Mouse (Mus musculus) gastrocnemius, adult 2 months (tissue): Measurements from ENCODE around the gene Il17ra. TPM values are rescaled to one million over a fixed set of nuclear protein-coding genes. Genes with fewer than 3 reads are reported as not detected.
A peak's percentile ranks its signal among the peaks of the same experiment; 100 is the strongest.

Experiments
- DNase-seq: peaks from one replicate; pipeline ENCODE4 v3.0.0; 2022
- H3K27ac ChIP-seq: fragments of 200-600 bp; 2 replicates; pipeline ENCODE4 v1.8.1; 2022; ENCODE audit warnings: mild to moderate bottlenecking
- H3K4me3 ChIP-seq: fragments of 200-600 bp; 2 replicates; pipeline ENCODE4 v1.8.1; 2022; ENCODE audit warnings: mild to moderate bottlenecking, moderate library complexity
- CTCF ChIP-seq: fragments of 200-600 bp; IDR thresholded peaks from 2 replicates; pipeline ENCODE4 v1.8.1; 2022; ENCODE audit warnings: antibody characterized with exemption, mild to moderate bottlenecking, moderate library complexity
- intact Hi-C: fragments of 180-260 bp; cut with DNase I; formaldehyde crosslinking; loops from one replicate; pipeline ENCODE4 v1.15.1; 2025
- total RNA-seq, 2 experiments: library from RNA; stranded (reverse); gene quantifications; 2 replicates each; pipeline ENCODE4 v1.2.3; 2021

Il17ra gene
- total RNA-seq, 2 experiments from 2014 or later: 0.99 to 2.0 TPM

GRCm38 (mm10) chr6:120524796-120525195 lies 61.7 kb downstream of the Il17ra start:
- Histone ChIP-seq H3K4me3 (no peak overlapping the region), H3K27ac (no peak overlapping the region)
- intact Hi-C loops: no loop called here
- DNase-seq: no peak
- no peak for TF ChIP-seq CTCF

DNA sequence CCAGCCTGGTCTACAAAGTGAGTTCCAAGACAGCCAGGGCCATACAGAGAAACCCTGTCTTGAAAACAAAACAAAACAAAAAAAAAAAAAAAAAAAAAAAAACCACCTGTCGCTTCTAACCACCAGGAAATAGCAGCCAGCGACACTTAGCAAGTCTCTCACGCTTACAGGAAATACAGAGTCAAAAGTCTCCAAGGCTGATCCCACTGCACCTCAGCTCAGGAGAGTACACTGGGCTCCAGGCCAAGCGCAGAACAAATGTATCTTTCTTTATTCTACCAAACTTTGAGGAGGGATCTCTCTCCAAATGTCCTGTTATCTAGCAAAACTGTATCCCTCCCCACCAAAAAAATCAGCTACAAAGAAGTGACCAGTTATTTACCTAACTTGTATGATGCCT lies 66.1 kb downstream of the Il17ra start:
- no peak for TF ChIP-seq CTCF
- H3K27ac ChIP-seq: no peak overlapping the region
- intact Hi-C loops: no loop called here

GRCm38 (mm10) chr6:120531020-120531965 lies 68.2 kb downstream of the Il17ra start, which contains the start of gene Hdhd5:
Gene Hdhd5, minus strand, starts transcription at chr6:120531319.
- Histone ChIP-seq H3K27ac (peak within 1 kb of the TSS; percentile 93), H3K4me3 (peak within 1 kb of the TSS; percentile 94)
- intact Hi-C loops: loop anchor here (2.0 kb wide), 1 partner anchor 136 kb away; the partner anchor contains the start of gene Cecr2
- TF ChIP-seq CTCF: no peak; the same call in 1 of the 2 replicates
- peak; percentile 97 for DNase-seq

More for the DNA sequence above, 66.1 kb downstream of the Il17ra start:
- no peak for DNase-seq
- H3K4me3 ChIP-seq: no peak overlapping the region

- H3K4me3 ChIP-seq: no peak overlapping the region
- DNase-seq: no peak
- no peak for TF ChIP-seq CTCF
- no peak overlapping the region; the same call in 1 of the 2 replicates for H3K27ac ChIP-seq
- intact Hi-C loops: no loop called here
These were observed 69.5 kb downstream of the Il17ra start for GRCm38 (mm10) chr6:120532594-120532993.

DNA sequence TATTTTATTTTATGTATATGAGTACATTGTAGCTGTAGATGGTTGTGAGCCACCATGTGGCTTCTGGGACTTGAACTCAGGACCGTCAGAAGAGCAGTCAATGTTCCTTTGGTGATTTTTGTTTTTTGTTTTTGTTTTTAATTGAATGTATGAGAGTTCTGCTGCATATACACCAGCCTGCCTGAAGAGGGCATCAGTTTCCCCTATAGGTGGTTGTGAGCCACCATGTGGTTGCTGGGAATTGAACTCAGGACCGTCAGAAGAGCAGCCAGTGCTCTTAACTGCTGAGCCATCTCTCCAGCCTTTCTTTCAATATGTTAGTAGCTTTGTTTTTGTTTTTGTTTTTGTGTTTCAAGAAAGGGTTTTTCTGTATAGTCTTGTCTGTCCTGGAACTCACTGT lies 73.3 kb downstream of the Il17ra start:
- H3K4me3 ChIP-seq: no peak overlapping the region
- no peak overlapping the region for H3K27ac ChIP-seq
- DNase-seq: no peak
- intact Hi-C loops: loop anchor here (5.0 kb wide), 1 partner anchor 286 kb away; the partner anchor contains the start of gene Atp6v1e1
- peak; percentile 12; the same call in 1 of the 2 replicates for TF ChIP-seq CTCF

Other genes with a start within 250 kb of the Il17ra start
- gene D330020A13Rik, start 168.9 kb upstream of the Il17ra start, total RNA-seq: not detected
- under 1 TPM; 0.78 to 0.89 TPM for gene B4galnt3, start 168.7 kb upstream of the Il17ra start, total RNA-seq
- gene Kdm5a, start 99.1 kb upstream of the Il17ra start, total RNA-seq: 10 to 100 TPM; 22.9 to 23.8 TPM
- gene Ccdc77, start 98.9 kb upstream of the Il17ra start, total RNA-seq: 1 to 10 TPM; 2.8 to 3.9 TPM
- not detected for gene Tmem121b, start 30.6 kb downstream of the Il17ra start, total RNA-seq
- 10 to 100 TPM; 19.4 to 28.5 TPM for gene Hdhd5, start 68.1 kb downstream of the Il17ra start, total RNA-seq
- 10 to 100 TPM in 1 of 2 experiments, 1 to 10 TPM in 1; 9.1 to 17.0 TPM for gene Cecr2, start 203.1 kb downstream of the Il17ra start, total RNA-seq